Mouse (Mus musculus) CD4-positive helper T cell, adult 2 months (primary cell): ENCODE results near the gene Large2.

Source experiments
- DNase-seq: peaks from one replicate; pipeline ENCODE4 v3.0.0-alpha.2; 2012; ENCODE audit warnings: low read depth, missing footprints, low spot score

The Large2 gene

GRCm38 (mm10) chr2:92371971-92372690 is 2.5 kb downstream of the Large2 start:
- no peak for DNase-seq

- peak; percentile 53 for DNase-seq
Measured at GRCm38 (mm10) chr2:92370821-92371805, 3.6 kb downstream of the Large2 start.

- DNase-seq: no peak
Measured at GRCm38 (mm10) chr2:92370375-92370774, 4.3 kb downstream of the Large2 start.

DNA sequence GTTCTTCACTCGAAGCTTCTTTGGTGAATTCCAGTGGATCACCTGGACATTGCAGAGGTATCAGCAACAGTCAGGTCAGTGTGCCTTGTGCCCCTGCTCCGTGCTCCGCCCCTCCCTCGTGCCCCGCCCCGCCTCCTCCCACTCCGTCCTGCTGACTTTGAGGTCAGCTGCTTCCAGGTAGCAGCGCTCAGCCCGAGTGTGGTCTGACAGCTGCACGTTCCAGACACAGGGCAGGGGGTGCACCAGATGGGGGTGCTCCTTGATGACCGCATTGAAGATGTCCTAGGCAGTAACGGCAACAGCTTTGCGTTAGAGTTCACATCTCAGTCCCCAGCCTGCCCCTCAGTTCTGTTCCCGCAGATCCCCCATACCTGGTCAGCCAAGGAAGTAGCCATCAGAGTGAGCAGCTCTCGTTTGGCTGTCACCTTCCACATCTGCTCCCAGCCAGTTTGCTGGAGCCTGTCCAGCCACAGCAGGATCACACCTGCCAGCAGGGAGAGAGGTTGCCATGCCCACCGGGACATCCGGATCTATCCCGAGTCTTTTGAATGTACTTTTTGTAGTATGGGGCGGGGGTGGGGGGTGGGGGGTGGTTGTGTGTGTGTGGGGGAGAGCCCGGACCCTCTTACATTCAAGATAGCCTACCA is 7.2 kb downstream of the Large2 start:
- no peak for DNase-seq

DNA sequence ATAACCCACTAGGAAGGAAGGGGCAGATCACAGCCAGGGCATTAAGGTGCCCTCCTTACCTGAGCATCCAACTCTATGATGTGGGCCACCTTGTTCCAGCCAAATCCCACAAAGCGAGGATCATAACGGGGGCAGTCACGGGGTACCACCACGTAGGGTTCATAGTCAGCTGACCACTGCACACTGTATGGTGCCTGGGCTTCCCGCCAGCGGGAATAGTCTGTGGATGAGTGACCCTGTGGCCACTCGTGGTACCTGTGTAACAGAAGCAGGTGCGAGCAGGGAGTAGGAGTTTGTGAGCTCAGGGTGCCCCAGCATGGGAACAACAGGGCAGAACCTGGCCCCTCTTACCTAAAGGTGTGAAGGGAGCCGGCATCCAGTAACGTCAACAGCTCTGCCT is 9.1 kb downstream of the Large2 start:
- DNase-seq: no peak

GRCm38 (mm10) chr2:92364086-92364485 is 10.6 kb downstream of the Large2 start:
- DNase-seq: no peak

- DNase-seq: no peak
Measured at GRCm38 (mm10) chr2:92362571-92363228, 12.0 kb downstream of the Large2 start.

- no peak for DNase-seq
Measured at GRCm38 (mm10) chr2:92361795-92362194, 12.9 kb downstream of the Large2 start.

DNA sequence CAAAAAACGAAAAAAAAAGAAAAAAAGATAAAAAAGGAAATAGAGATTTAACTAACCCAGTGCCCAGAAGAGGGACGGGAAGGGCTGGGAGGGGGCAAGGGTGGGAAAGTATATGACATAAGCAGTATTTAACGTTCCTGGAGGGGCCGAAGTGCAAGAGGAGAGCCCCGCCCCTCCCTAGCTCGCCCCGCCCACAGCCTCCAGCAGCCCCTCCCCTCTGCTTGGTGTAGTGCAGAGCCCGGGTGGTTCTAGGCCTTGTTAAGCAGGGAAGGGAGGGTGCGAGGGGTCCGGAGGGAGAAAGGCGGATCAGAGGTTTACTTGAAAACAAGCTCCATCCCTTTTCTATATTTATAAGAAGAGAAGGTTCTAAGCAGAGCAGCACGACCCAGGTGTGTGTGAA is 13.8 kb downstream of the Large2 start:
- DNase-seq: no peak

- no peak for DNase-seq
Measured at GRCm38 (mm10) chr2:92360186-92360823, 14.4 kb downstream of the Large2 start.

- no peak for DNase-seq
Measured at GRCm38 (mm10) chr2:92359301-92359700, 15.4 kb downstream of the Large2 start.

DNA sequence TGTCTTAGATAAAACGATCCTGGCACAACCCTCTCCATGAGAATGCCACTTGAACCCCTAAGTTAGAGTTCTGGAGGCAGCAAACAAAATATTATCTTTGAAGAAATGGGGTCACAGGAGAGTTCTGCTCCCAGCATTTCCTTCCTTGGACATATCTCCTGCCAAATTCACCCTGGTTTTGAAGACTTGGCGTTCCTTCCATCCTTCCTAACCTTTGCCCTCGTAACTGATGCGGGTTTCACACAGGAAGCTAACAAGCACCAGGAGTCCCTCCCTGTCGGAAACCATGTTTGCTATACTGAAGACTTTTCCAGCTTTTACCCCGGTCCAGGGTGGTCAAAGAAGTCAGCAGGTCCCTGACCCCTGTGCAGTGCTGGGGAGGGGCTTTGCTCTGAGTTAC is 20.4 kb downstream of the Large2 start:
- DNase-seq: no peak

DNA sequence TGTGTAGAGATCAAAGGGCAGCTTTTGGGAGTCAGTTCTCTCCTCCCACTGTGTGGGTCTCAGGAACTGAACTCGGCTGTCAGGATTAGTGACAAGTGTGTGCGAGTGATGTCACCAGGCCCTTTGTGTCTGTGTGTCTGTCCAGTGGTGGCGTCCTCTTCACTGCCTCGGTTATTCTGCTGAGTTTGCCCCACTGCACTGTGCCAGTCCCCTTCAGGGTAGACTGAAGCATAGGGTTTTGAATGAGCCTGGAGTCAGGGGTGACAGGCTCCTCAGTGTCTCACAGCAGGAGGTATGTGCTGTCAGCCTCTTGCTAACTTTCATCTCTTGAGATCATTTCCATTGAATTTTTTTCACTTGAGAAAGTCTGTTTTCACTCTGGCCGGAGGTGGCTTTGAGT is 21.3 kb downstream of the Large2 start:
- DNase-seq: no peak

GRCm38 (mm10) chr2:92350686-92351085 is 24.0 kb downstream of the Large2 start:
- no peak for DNase-seq

GRCm38 (mm10) chr2:92349589-92350425 is 24.9 kb downstream of the Large2 start:
- DNase-seq: no peak

- DNase-seq: no peak
Measured at GRCm38 (mm10) chr2:92347191-92347590, 27.5 kb downstream of the Large2 start.

DNA sequence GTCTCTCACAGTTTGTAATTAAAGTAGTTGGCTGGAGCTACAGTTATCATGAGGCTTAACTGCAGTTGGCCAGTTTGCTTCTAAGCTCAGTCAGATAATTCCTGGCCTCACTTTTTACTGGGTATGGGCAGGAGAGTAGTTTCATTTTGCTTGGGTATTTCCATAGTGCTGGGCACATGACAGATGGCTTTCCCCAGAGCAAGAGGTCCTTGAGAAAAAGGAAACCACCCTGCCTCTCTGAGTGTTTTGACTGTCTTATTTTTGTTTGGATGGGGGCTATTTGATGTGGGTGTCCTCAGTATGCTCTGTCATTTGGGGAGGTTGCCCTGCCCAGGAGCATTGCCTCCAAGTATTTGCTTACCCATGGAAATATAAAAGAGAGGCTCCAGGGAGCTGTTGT is 32.3 kb downstream of the Large2 start:
- DNase-seq: no peak

DNA sequence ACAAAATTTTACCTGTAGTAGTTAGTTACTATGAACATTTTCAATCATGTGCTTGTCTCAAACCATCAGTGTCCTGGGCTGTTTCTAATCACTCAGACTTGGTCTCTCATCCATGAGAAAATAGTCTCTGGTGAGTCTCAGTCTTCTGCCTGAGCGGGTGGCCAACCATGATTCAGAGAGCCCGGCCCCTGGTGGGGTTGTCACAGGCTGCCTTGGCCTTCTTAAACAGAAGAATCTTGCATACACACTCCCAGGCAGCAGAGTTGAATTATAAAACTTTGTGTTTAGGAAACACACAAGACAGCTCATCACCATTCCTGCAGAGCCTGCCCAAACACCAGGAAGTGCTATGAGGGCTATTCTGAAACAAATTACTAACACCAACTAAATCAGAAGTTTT is 42.8 kb downstream of the Large2 start:
- DNase-seq: no peak

DNA sequence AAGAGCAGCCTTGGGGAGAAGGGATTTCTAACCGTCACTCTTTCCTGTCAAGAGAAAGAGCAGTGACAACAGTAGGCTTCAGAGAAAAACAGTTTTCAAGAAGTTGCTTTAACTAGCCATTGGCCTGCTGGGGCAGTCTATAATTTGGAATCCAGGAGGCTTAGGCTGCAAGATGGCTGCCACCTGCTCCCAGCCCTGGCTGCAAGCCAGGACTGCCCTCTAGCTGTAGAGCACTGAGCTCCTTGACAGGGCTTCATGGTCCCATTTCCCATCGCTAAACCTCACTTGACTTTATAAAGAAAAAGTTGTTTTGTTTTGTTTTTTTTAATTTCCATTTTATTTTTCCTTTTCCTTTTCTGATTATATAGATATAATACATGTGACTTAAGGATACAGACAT is 43.3 kb downstream of the Large2 start:
- DNase-seq: peak; percentile 16

- DNase-seq: peak; percentile 44
Measured at GRCm38 (mm10) chr2:92330840-92331239, 43.8 kb downstream of the Large2 start.
